Mouse (Mus musculus): ENCODE measurements at regions not wholly inside any gene's neighbourhood (a gene's known extent, or its start where the extent isn't known, plus 50 kb on each side); places are given as distances from the start of the nearest gene placed in this dataset.

DNA sequence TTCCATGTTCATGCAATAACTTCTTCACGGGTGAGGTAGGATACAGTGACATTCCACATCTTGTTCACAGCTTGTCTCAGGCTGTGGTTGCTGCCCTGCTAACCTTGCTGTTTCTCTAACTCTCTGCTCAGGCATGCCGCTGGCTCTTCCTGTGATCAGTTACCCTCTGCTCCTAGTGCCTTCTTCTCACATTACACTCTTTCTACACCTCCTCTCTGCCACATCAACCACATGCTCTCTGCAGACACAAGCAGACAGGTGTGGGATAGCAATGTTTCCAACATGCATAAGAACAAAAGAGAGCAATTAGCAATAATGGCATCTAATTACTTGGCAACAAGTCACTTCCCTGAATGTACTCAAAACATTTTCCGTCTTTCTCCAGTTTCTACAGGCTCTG is 128.7 kb downstream of the Nfkbiz start:
- H3K4me3 ChIP-seq (ENCODE audit: low read depth, low read length) = no peak overlapping the region
- H3K27me3 ChIP-seq (ENCODE audit: control insufficient read depth, insufficient read depth, low read depth, low read length) = no peaks in the 10 kb centered on the region
- H3K4me1 ChIP-seq (ENCODE audit: control insufficient read depth, low read depth, low read length) = no peaks in the 10 kb centered on the region
- no peak overlapping the region for H3K27ac ChIP-seq (ENCODE audit: low read length)
- no peak overlapping the region for H3K4me2 ChIP-seq (ENCODE audit: low read depth, low read length)
- no peaks in the 10 kb centered on the region for H3K36me3 ChIP-seq (ENCODE audit: control insufficient read depth, insufficient read depth)
- 72% methylated on average over 3 of the region's 3 CpGs for whole genome bisulfite sequencing (ENCODE audit: insufficient replicate concordance)
- no peaks in the 10 kb centered on the region for H3K9me3 ChIP-seq (replicated peaks; ENCODE audit: control insufficient read depth, low read length)
- ATAC-seq (ENCODE audit: low read depth) = no peak
- H3K9ac ChIP-seq (ENCODE audit: low read depth, low read length) = no peak overlapping the region

DNA sequence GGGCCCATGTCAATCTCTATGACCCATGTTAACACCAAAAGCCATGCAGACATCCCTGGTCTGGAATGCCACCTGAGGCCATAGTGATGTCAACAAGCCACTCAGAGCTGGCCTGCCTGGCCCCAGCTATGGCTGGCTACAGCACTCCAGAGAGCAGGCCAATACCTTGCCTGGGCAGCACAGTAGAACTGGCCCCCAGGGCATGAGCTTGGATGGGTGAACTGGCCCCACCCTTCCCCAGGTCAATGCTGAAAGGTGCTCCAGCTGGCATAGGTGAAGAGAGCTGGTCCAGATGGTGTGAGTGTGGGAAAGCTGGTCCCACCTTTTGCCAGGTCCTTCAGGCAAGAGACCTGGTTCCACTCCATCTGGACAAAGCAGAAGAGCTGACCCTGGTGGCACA is 132.2 kb downstream of the Nfkbiz start:
- H3K4me3 ChIP-seq (ENCODE audit: low read depth, low read length) = no peak overlapping the region
- H3K27ac ChIP-seq (ENCODE audit: low read length) = no peak overlapping the region
- H3K9ac ChIP-seq (ENCODE audit: low read depth, low read length) = no peak overlapping the region
- H3K4me2 ChIP-seq (ENCODE audit: low read depth, low read length) = no peak overlapping the region
- H3K36me3 ChIP-seq (ENCODE audit: control insufficient read depth, insufficient read depth) = no peaks in the 10 kb centered on the region
- ATAC-seq (ENCODE audit: low read depth) = no peak
- H3K4me1 ChIP-seq (ENCODE audit: control insufficient read depth, low read depth, low read length) = no peaks in the 10 kb centered on the region
- no peaks in the 10 kb centered on the region for H3K9me3 ChIP-seq (replicated peaks; ENCODE audit: control insufficient read depth, low read length)
- no peaks in the 10 kb centered on the region for H3K27me3 ChIP-seq (ENCODE audit: control insufficient read depth, insufficient read depth, low read depth, low read length)

DNA sequence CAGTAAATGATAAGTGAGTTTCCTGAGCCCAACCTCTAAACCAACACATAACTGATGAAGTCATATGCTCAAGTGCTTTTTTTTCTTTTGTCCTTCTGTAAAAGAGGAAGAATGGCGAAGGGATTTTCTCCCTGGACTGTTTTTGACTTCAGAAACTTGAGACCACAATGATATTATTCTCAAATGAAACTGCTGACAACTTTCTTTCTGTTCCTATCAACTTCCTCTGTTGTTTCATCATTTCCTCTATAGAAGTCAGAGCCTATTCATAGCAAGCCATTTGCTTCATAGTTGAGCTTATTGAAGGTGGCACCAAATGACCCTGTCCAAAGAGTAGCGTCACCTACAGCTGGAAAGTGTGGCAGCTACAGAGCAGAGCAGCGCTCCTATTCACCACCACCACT is 140.2 kb downstream of the Nfkbiz start:
- ATAC-seq (ENCODE audit: low read depth) = peak; percentile 51; the same call in 1 of the 2 replicates
- Histone ChIP-seq H3K4me2 (ENCODE audit: low read depth, low read length) (no peak overlapping the region), H3K9ac (ENCODE audit: low read depth, low read length) (no peak overlapping the region), H3K4me3 (ENCODE audit: low read depth, low read length) (no peak overlapping the region), H3K27ac (ENCODE audit: low read length) (no peak overlapping the region), H3K36me3 (ENCODE audit: control insufficient read depth, insufficient read depth) (no peaks in the 10 kb centered on the region), H3K27me3 (ENCODE audit: control insufficient read depth, insufficient read depth, low read depth, low read length) (no peaks in the 10 kb centered on the region), H3K9me3 (replicated peaks; ENCODE audit: control insufficient read depth, low read length) (no peaks in the 10 kb centered on the region), H3K4me1 (ENCODE audit: control insufficient read depth, low read depth, low read length) (no peaks in the 10 kb centered on the region)
- WGBS (ENCODE audit: insufficient replicate concordance) = 22% methylated on average over 3 of the region's 3 CpGs

DNA sequence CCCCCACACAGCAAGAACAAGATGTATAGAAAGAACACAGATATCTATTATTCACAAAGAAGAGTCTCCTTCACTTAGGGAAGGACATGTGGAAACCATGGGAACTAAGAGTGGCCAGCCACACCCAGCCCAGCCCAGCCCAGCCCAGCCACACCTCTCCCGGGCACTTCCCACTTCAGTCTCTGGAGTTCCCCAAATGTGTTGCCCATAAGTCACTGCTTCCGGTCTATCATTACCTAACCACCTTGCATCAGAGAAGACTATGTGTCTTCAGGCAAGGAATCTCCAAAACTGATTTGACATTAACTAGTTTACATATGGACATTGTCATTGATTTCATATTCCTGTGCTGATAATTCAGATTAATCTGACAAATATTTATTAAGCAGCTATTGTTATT is 147.6 kb downstream of the Nfkbiz start:
- Histone ChIP-seq H3K27ac (ENCODE audit: low read length) (no peak overlapping the region), H3K4me2 (ENCODE audit: low read depth, low read length) (no peak overlapping the region), H3K9me3 (replicated peaks; ENCODE audit: control insufficient read depth, low read length) (no peaks in the 10 kb centered on the region), H3K9ac (ENCODE audit: low read depth, low read length) (no peak overlapping the region), H3K4me1 (ENCODE audit: control insufficient read depth, low read depth, low read length) (no peaks in the 10 kb centered on the region), H3K4me3 (ENCODE audit: low read depth, low read length) (no peak overlapping the region), H3K27me3 (ENCODE audit: control insufficient read depth, insufficient read depth, low read depth, low read length) (no peaks in the 10 kb centered on the region), H3K36me3 (ENCODE audit: control insufficient read depth, insufficient read depth) (no peaks in the 10 kb centered on the region)
- WGBS (ENCODE audit: insufficient replicate concordance) = 56% methylated on average over 2 of the region's 2 CpGs
- ATAC-seq (ENCODE audit: low read depth) = peak; percentile 54

DNA sequence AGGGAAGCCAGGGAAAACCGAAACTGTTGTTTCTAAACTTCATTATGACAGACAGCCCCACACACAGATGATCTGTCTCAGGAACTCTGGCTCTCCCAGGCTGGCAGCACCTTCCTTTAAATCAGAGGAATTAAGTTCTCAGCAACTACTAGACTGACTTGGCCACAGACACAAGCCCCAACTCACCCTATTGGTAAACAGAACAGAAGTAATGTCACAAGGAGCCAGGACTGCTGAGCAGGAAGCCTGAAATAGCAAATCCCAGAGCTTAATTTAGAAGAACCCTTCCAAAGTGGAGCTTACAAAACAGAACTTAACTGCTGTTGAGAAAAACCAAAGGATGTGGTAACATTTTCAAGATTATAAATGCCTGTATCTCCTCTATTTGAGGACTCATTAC is 174.8 kb downstream of the Nfkbiz start:
- H3K4me1 ChIP-seq (ENCODE audit: control insufficient read depth, low read depth, low read length) = no peaks in the 10 kb centered on the region
- no peak overlapping the region for H3K9ac ChIP-seq (ENCODE audit: low read depth, low read length)
- H3K36me3 ChIP-seq (ENCODE audit: control insufficient read depth, insufficient read depth) = no peaks in the 10 kb centered on the region
- H3K4me3 ChIP-seq (ENCODE audit: low read depth, low read length) = no peak overlapping the region
- H3K9me3 ChIP-seq (replicated peaks; ENCODE audit: control insufficient read depth, low read length) = no peaks in the 10 kb centered on the region
- no peaks in the 10 kb centered on the region for H3K27me3 ChIP-seq (ENCODE audit: control insufficient read depth, insufficient read depth, low read depth, low read length)
- H3K27ac ChIP-seq (ENCODE audit: low read length) = no peak overlapping the region
- ATAC-seq (ENCODE audit: low read depth) = no peak
- WGBS (ENCODE audit: insufficient replicate concordance) = 41% methylated on average over 1 of the region's 1 CpGs
- H3K4me2 ChIP-seq (ENCODE audit: low read depth, low read length) = no peak overlapping the region

DNA sequence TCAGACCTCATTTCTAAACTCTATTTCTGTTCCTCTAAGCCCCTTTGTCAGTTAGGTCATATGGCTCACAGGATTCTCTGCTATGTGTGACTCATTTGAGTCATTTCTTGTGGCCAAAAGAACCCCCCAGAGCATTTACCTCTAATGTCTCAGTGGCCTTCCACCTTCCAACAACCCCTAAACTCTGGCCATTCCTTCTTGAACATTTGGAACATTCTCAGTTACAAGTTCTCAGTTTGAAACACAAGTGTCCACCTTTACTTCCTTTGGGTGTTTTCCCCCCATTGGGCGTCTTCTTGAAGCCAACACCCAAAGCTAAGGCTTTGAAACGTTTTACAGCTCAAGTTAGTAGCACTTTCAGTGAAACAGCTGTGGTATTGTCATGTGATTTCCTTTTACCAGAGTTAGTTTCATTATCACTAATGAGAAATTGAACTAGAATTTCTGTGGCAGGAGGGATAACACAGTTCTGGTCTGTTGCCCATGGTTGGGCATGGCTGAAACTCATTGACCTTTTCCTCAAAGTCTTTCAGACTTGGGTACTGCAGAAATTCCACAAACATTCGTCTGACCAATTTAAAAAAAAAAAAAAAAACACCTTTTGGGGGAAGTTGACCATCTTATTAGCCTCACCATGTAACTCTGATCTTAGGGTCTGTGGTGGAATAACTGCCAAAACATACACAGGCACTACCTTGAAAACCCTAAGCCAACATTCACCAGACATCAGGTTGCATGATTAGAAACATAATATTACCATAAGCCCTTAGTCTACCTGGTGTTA is 201.8 kb downstream of the Nfkbiz start:
- Histone ChIP-seq H3K9ac (ENCODE audit: low read depth, low read length) (no peak overlapping the region), H3K36me3 (ENCODE audit: control insufficient read depth, insufficient read depth) (no peaks in the 10 kb centered on the region), H3K4me3 (ENCODE audit: low read depth, low read length) (no peak overlapping the region), H3K27ac (ENCODE audit: low read length) (no peak overlapping the region), H3K9me3 (replicated peaks; ENCODE audit: control insufficient read depth, low read length) (no peaks in the 10 kb centered on the region), H3K4me2 (ENCODE audit: low read depth, low read length) (no peak overlapping the region), H3K4me1 (ENCODE audit: control insufficient read depth, low read depth, low read length) (no peaks in the 10 kb centered on the region), H3K27me3 (ENCODE audit: control insufficient read depth, insufficient read depth, low read depth, low read length) (no peaks in the 10 kb centered on the region)
- 26% methylated on average over 3 of the region's 3 CpGs for WGBS (ENCODE audit: insufficient replicate concordance)
- no peak for ATAC-seq (ENCODE audit: low read depth)

DNA sequence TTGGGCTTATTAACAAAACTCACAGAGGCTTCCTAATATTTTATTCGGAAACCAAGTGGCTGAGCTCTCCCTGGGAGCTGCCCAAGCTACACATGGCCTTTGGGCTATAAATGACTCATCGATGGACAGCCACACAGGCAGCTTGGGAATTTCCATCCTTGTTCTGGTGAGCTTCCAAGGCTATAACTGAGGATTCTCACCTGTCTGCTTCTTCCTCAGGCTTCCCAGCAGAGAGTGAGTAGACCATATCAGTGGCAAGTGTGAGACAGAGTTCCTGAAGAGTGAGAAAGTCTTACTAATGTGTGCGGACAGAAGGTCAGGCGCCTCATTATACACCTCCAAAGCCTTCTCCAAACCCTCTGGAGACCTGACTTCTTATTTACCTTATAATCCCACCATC is 202.5 kb downstream of the Nfkbiz start:
- no peak overlapping the region for H3K4me3 ChIP-seq (ENCODE audit: low read depth, low read length)
- 71% methylated on average over 4 of the region's 4 CpGs for WGBS (ENCODE audit: insufficient replicate concordance)
- H3K27me3 ChIP-seq (ENCODE audit: control insufficient read depth, insufficient read depth, low read depth, low read length) = no peaks in the 10 kb centered on the region
- no peaks in the 10 kb centered on the region for H3K4me1 ChIP-seq (ENCODE audit: control insufficient read depth, low read depth, low read length)
- H3K9me3 ChIP-seq (replicated peaks; ENCODE audit: control insufficient read depth, low read length) = no peaks in the 10 kb centered on the region
- ATAC-seq (ENCODE audit: low read depth) = no peak
- no peak overlapping the region for H3K4me2 ChIP-seq (ENCODE audit: low read depth, low read length)
- no peaks in the 10 kb centered on the region for H3K36me3 ChIP-seq (ENCODE audit: control insufficient read depth, insufficient read depth)
- no peak overlapping the region for H3K27ac ChIP-seq (ENCODE audit: low read length)
- H3K9ac ChIP-seq (ENCODE audit: low read depth, low read length) = no peak overlapping the region

DNA sequence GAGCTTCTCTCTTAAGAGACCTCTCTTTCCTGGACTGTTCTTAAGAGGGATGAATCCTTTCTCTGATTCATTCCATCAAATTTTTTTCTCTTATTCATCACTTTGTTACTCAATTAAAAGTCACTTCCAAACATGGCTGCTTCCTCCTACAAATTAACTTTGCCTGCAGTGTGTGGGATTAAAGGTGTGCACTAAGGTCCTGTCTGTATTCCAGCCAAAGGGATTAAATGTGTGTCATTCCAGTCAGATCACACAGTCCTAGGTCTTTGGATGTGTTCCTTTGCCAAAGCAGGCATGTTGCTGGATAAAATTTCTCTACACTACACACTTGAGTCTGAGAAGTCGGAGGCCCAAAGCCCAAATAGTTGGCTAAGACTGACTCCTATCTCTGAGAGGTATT is 204.0 kb downstream of the Nfkbiz start:
- no peak for ATAC-seq (ENCODE audit: low read depth)
- WGBS (ENCODE audit: insufficient replicate concordance) = 49% methylated on average over 1 of the region's 1 CpGs
- no peaks in the 10 kb centered on the region for H3K27me3 ChIP-seq (ENCODE audit: control insufficient read depth, insufficient read depth, low read depth, low read length)

DNA sequence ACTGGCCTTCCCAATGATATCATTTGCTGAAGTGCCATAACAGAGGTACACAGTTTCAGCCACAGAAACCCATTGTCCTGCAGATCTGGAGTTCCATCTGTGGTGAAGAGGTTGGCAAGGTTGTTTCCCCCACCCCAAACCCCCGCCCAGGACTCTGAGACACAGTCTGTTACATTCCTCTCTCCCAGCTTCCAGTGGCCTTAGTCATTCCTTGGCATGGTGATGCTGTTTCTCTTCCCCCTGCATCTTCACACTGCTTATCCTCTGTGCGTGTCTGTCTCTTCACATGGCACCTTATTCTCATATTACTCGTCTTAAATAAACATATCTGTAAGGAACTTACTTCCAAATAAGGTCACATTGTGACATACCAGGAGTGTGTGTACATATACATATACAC is 206.5 kb downstream of the Nfkbiz start:
- Histone ChIP-seq H3K36me3 (ENCODE audit: control insufficient read depth, insufficient read depth) (no peaks in the 10 kb centered on the region), H3K4me3 (ENCODE audit: low read depth, low read length) (no peak overlapping the region), H3K27me3 (ENCODE audit: control insufficient read depth, insufficient read depth, low read depth, low read length) (no peaks in the 10 kb centered on the region), H3K4me1 (ENCODE audit: control insufficient read depth, low read depth, low read length) (no peaks in the 10 kb centered on the region), H3K4me2 (ENCODE audit: low read depth, low read length) (no peak overlapping the region), H3K9ac (ENCODE audit: low read depth, low read length) (no peak overlapping the region), H3K27ac (ENCODE audit: low read length) (no peak overlapping the region), H3K9me3 (replicated peaks; ENCODE audit: control insufficient read depth, low read length) (no peaks in the 10 kb centered on the region)
- ATAC-seq (ENCODE audit: low read depth) = no peak
- WGBS (ENCODE audit: insufficient replicate concordance) = 44% methylated on average over 3 of the region's 3 CpGs

More for the DNA sequence above, 204.0 kb downstream of the Nfkbiz start:
- Histone ChIP-seq H3K4me3 (ENCODE audit: low read depth, low read length) (no peak overlapping the region), H3K9ac (ENCODE audit: low read depth, low read length) (no peak overlapping the region), H3K4me2 (ENCODE audit: low read depth, low read length) (no peak overlapping the region), H3K4me1 (ENCODE audit: control insufficient read depth, low read depth, low read length) (no peaks in the 10 kb centered on the region), H3K27ac (ENCODE audit: low read length) (no peak overlapping the region), H3K36me3 (ENCODE audit: control insufficient read depth, insufficient read depth) (no peaks in the 10 kb centered on the region), H3K9me3 (replicated peaks; ENCODE audit: control insufficient read depth, low read length) (no peaks in the 10 kb centered on the region)

All from liver, embryonic 16.5 days (tissue).